Mouse (Mus musculus): ENCODE results near the gene Bpifb1. TPM values are rescaled to one million over a fixed set of nuclear protein-coding genes. Genes with fewer than 3 reads are reported as not detected.

The Bpifb1 gene
- polyA plus RNA-seq (2017; shearing (Covaris generic)) = not detected

DNA sequence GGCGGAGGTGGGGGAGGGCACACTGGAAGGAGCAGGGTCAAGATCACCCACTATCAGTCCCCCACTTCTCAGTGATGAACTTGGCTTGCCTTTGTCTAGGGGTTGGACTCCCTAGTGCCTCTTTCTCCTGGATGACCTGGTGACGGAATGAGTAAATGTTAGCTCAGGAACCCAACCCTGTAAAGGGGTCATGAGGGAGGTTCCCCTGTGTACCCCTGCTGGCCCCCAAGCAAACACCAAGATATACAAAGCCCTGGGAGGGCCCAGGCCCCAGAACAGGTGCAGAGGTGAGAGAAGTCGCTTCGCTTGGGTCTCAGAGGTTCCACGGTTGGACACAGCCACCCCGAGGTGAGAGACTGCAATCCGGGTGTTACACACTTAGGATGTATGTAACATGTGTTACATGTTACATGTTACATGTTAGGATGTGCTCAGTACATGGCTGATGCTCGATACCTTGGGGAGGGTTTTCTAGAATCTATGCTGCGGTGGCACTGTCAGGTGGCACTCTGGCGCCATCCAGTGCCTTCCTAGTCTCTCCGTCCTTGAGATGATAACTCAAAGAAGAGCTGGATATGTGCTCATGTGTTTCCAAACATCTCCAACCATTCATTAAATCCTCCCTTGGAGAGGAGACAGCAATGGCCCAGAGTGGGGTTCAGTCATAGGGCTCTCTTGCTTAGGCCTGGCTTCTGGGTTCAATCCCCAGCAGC lies at the start of gene Bpifb1:
Bpifb1 (plus strand) TSS at position 273 of the 713 bp plus-strand sequence.

DNA sequence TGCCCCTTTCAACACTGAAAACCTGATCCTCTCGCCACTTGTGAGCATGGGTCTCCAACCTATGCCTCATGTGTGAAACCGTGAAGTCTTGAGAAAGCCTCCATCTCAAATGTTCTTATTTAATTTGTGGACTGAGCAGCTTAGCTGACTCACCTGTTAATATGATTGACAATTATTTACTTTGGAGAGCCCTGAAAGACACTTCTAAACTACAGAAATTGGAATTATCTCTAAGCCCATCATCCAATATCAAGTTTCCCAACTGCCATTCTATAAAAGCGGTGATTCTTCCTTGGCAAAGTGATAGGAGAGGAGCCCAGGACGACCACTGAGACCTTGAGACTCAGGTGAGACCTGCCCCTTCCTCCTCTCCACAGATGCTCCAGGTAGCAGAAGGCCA lies 48.0 kb upstream of the Bpifb1 start, which contains the start of gene Bpifa1:
Bpifa1 (plus strand) TSS at position 301 of the 400 bp plus-strand sequence.

DNA sequence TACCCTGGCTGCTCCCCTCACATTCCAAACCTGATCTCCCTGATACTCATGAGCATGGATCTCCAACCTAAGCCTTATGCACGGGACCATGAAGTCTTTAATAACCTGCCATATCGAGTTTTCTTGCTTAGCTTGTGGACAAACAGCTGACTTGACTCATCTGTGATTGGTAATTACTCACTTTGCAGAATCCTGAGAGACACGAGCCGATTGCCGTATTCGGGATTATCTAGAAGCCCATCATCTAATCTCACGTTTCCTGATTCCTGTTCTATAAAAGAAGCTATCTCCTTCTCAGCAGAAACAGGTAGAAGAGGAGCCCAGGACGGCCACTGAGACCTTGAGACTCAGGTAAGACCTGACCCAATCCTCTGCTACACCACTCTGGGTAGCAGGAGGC lies 28.3 kb upstream of the Bpifb1 start, which contains the start of gene Bpifa5:
Bpifa5 (plus strand) TSS at position 301 of the 400 bp plus-strand sequence.

DNA sequence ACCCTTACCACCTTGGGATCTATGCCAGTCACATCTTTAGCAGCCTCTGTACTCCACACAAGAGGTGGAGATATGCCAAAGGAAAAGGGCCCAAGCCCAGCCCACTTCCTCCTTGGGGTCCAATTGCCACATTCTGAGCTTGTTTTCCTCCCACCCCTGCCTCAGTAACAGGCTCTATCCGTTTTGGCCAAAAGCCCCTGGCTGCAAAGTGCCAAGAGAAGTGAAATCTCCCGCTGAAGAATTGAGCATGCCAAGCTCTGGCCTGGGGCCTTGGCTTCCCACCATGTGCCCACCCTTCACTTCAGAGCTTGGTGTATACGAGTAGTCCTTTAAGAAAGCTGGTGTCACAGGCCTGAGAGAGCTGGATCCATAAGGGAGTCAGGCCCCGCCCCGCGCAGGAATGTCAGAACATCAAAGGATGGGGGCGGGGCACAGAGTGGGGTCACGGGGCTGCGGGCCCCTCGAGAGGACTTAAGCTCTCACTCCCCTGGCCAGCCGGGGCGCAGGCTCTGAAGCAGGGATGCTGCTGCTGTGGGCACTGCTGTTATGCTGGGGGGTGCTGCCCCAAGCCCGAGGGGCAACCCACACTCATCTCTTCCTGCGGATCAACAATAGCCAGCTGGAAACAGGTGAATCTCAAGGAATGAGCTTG lies 32.8 kb downstream of the Bpifb1 start, which contains the start of gene Bpifb5:
Bpifb5 (plus strand) TSS at position 478 of the 652 bp plus-strand sequence.

DNA sequence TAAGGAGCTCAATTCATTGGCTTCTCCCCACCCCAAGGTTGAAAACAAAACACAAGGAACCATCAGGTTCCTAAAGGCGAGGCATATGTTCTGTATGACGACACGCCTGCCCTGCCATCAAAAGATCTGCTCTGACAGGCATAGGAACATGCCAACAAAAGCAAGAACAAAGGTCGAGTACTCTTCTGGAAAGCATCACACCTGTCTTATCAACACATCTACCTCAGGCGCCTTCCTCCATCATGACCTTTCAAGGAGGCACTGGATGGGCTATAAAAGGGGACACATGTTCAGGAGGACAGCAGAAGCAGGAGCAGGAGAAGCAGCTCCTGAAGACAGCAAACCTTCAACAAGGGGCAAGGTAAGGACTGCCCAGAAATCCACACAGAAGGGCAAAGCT lies 66.9 kb downstream of the Bpifb1 start, which contains the start of gene Bpifb9a:
Bpifb9a (plus strand) TSS at position 301 of the 400 bp plus-strand sequence.

Other genes starting within 250 kb of the Bpifb1 start
- gene Bpifa6, start 215.9 kb upstream of the Bpifb1 start, polyA plus RNA-seq (2017; shearing (Covaris generic)) = not detected
- not detected for gene Bpifa2, start 182.6 kb upstream of the Bpifb1 start, polyA plus RNA-seq (2017; shearing (Covaris generic))
- not detected for gene Bpifa3, start 60.5 kb upstream of the Bpifb1 start, polyA plus RNA-seq (2017; shearing (Covaris generic))
- gene Bpifa1, start 47.9 kb upstream of the Bpifb1 start, polyA plus RNA-seq (2017; shearing (Covaris generic)) = not detected
- gene Bpifa5, start 28.2 kb upstream of the Bpifb1 start, polyA plus RNA-seq (2017; shearing (Covaris generic)) = not detected
- not detected for gene Bpifb5, start 32.9 kb downstream of the Bpifb1 start, polyA plus RNA-seq (2017; shearing (Covaris generic))
- gene Bpifb9a, start 67.0 kb downstream of the Bpifb1 start, polyA plus RNA-seq (2017; shearing (Covaris generic)) = not detected
- gene Bpifb9b, start 116.4 kb downstream of the Bpifb1 start, polyA plus RNA-seq (2017; shearing (Covaris generic)) = not detected
- gene Cdk5rap1, start 182.2 kb downstream of the Bpifb1 start, polyA plus RNA-seq (2017; shearing (Covaris generic)) = 37.6 TPM
- not detected for gene Snta1, start 217.3 kb downstream of the Bpifb1 start, polyA plus RNA-seq (2017; shearing (Covaris generic))
- 13.9 TPM for gene Cbfa2t2, start 245.7 kb downstream of the Bpifb1 start, polyA plus RNA-seq (2017; shearing (Covaris generic))